Mouse (Mus musculus): ENCODE measurements around the gene Mid1.
A peak's percentile ranks its signal among the peaks of the same experiment; 100 is the strongest.

Gene Mid1

GRCm38 (mm10) chrX:169811783-169812182 lies 126.8 kb downstream of the Mid1 start:
- DNase-seq (ENCODE audit: low read depth, low spot score) = no peak

- no peak for DNase-seq (ENCODE audit: low read depth, low spot score)
Observed at GRCm38 (mm10) chrX:169813673-169814072, 128.7 kb downstream of the Mid1 start.

- no peak for DNase-seq (ENCODE audit: low read depth, low spot score)
Observed at GRCm38 (mm10) chrX:169826947-169827346, 141.9 kb downstream of the Mid1 start.

- peak; percentile 0 for DNase-seq (ENCODE audit: low read depth, low spot score)
Observed at GRCm38 (mm10) chrX:169827720-169828119, 142.7 kb downstream of the Mid1 start.

GRCm38 (mm10) chrX:169828136-169828535 lies 143.1 kb downstream of the Mid1 start:
- DNase-seq (ENCODE audit: low read depth, low spot score) = peak; percentile 26

- no peak for DNase-seq (ENCODE audit: low read depth, low spot score)
Observed at GRCm38 (mm10) chrX:169830052-169830451, 145.1 kb downstream of the Mid1 start.

GRCm38 (mm10) chrX:169837947-169838649 lies 153.1 kb downstream of the Mid1 start:
- DNase-seq (ENCODE audit: low read depth, low spot score) = no peak

- no peak for DNase-seq (ENCODE audit: low read depth, low spot score)
Observed at GRCm38 (mm10) chrX:169838650-169838971, 153.6 kb downstream of the Mid1 start.

GRCm38 (mm10) chrX:169843267-169843666 lies 158.3 kb downstream of the Mid1 start:
- DNase-seq (ENCODE audit: low read depth, low spot score) = no peak

- no peak for DNase-seq (ENCODE audit: low read depth, low spot score)
Observed at GRCm38 (mm10) chrX:169844150-169844772, 159.3 kb downstream of the Mid1 start.

GRCm38 (mm10) chrX:169846187-169846586 lies 161.2 kb downstream of the Mid1 start:
- DNase-seq (ENCODE audit: low read depth, low spot score) = no peak

GRCm38 (mm10) chrX:169861194-169861720 lies 176.3 kb downstream of the Mid1 start:
- no peak for DNase-seq (ENCODE audit: low read depth, low spot score)

- DNase-seq (ENCODE audit: low read depth, low spot score) = no peak
Observed at GRCm38 (mm10) chrX:169862440-169862839, 177.4 kb downstream of the Mid1 start.

GRCm38 (mm10) chrX:169862848-169863247 lies 177.8 kb downstream of the Mid1 start:
- peak; percentile 61 for DNase-seq (ENCODE audit: low read depth, low spot score)

- DNase-seq (ENCODE audit: low read depth, low spot score) = no peak
Observed at GRCm38 (mm10) chrX:169863841-169864240, 178.8 kb downstream of the Mid1 start.

GRCm38 (mm10) chrX:169868223-169868622 lies 183.2 kb downstream of the Mid1 start:
- no peak for DNase-seq (ENCODE audit: low read depth, low spot score)

GRCm38 (mm10) chrX:169874475-169874874 lies 189.5 kb downstream of the Mid1 start:
- DNase-seq (ENCODE audit: low read depth, low spot score) = no peak

- peak; percentile 29 for DNase-seq (ENCODE audit: low read depth, low spot score)
Observed at GRCm38 (mm10) chrX:169879481-169880362, 194.7 kb downstream of the Mid1 start.

- DNase-seq (ENCODE audit: low read depth, low spot score) = peak; percentile 26
Observed at GRCm38 (mm10) chrX:169880363-169880711, 195.3 kb downstream of the Mid1 start.

GRCm38 (mm10) chrX:169880826-169881225 lies 195.8 kb downstream of the Mid1 start:
- DNase-seq (ENCODE audit: low read depth, low spot score) = peak; percentile 43

- no peak for DNase-seq (ENCODE audit: low read depth, low spot score)
Observed at GRCm38 (mm10) chrX:169881253-169882219, 196.5 kb downstream of the Mid1 start.
